Mouse (Mus musculus) hindbrain, embryonic 16.5 days (tissue): ENCODE results near the gene Hilpda. TPM values are rescaled to one million over a fixed set of nuclear protein-coding genes. Genes with fewer than 3 reads are reported as not detected.

Source experiments
- ATAC-seq: fragments of 200-750 bp; cut with Nextera tagmentation; 2 replicates; pipeline ENCODE4 v1.8.0; 2017; ENCODE audit warnings: moderate TSS enrichment, moderate library complexity
- H3K27ac ChIP-seq: fragments of 300-500 bp; sonication (generic); 2 replicates; pipeline ENCODE4 v1.5.1; 2014; ENCODE audit warnings: low read depth, mild to moderate bottlenecking, control low read depth, low read length, moderate library complexity
- H3K27me3 ChIP-seq: fragments of 300-500 bp; sonication (generic); replicated peaks from 2 replicates; pipeline ENCODE4 v1.6.1; 2014; ENCODE audit warnings: low read length; ENCODE audit not compliant: control insufficient read depth, insufficient read depth
- H3K36me3 ChIP-seq: fragments of 300-500 bp; sonication (generic); 2 replicates; pipeline ENCODE4 v1.6.1; 2014; ENCODE audit warnings: mild to moderate bottlenecking, low read length, moderate library complexity, mixed read lengths; ENCODE audit not compliant: control insufficient read depth, insufficient read depth
- H3K4me1 ChIP-seq: fragments of 300-500 bp; sonication (generic); 2 replicates; pipeline ENCODE4 v1.6.1; 2014; ENCODE audit warnings: low read depth, low read length; ENCODE audit not compliant: control insufficient read depth, insufficient read depth
- H3K4me2 ChIP-seq: fragments of 300-500 bp; sonication (generic); 2 replicates; pipeline ENCODE4 v1.6.1; 2014; ENCODE audit warnings: mild to moderate bottlenecking, low read length, control low read depth, moderate library complexity
- H3K4me3 ChIP-seq: fragments of 300-500 bp; sonication (generic); 2 replicates; pipeline ENCODE4 v1.5.1; 2014; ENCODE audit warnings: mild to moderate bottlenecking, low read length, control low read depth, moderate library complexity
- H3K9ac ChIP-seq: fragments of 300-500 bp; sonication (generic); 2 replicates; pipeline ENCODE4 v1.6.1; 2014; ENCODE audit warnings: low read depth, mild to moderate bottlenecking, control low read depth, low read length, moderate library complexity
- H3K9me3 ChIP-seq: fragments of 300-500 bp; sonication (generic); 2 replicates; pipeline ENCODE4 v1.6.1; 2014; ENCODE audit warnings: mild to moderate bottlenecking, low read length, moderate library complexity; ENCODE audit not compliant: control insufficient read depth
- WGBS: fragments of 180-500 bp; shearing (Covaris S2); extraction: QIAGEN DNeasy Blood & Tissue Kit; methylation state at CpG from one replicate; pipeline ENCODE4 v1.1.7; 2014; 5-methylcytosine and 5-hydroxymethylcytosine counted together
- polyA plus RNA-seq: library from polyadenylated mRNA; unstranded; fragments of >200 nt; fragmentation: Nextera tagmentation; extraction: Ambion mirVana; gene quantifications from 2 replicates; pipeline ENCODE4 v1.2.1, GENCODE M21; 2015

Hilpda gene
- 31.1 and 31.3 TPM in 2 replicates for polyA plus RNA-seq

DNA sequence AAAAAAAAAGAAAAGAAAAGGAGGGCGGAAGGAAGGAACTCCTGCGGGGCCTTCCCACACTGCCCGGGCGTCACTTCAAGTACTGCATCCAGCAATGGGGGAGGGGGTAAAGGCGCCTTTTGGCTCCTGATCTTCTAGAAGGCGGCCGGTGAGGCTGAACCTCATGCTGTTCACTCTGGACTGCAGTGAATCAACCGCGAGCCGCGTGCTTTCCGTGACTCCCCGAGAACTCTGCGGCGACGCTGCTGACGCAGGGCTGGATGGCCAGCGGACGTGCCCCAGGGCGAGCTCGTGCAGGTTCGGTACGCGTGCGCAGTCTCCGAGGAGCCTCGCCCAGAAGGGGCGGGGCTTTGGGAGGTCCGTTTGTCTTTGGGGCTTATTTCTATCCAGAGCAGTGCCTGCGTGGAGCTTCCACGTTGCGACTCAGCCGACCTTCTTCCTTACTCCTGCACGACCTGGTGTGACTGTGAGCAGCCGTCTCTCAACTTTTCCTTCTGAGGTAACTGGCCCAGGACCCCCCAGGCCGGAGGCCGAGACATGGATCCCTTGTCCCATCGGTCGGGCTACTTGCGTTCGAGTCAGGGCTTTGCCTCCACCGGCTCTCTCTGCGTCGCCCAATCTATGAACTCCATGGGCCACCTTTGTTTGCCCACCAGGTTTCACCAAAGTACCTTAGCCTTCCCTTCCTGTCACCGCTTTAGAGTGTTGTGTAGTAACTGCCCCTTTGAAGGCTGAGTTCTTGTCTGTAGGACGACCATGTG, at the start of gene Hilpda:
TSS of gene Hilpda (plus strand) at position 177 of the 761 bp plus-strand sequence.
- WGBS, result under 1% methylated on average over 46 of the region's 46 CpGs
- peak within 1 kb of the TSS; percentile 85 for H3K4me2 ChIP-seq

GRCm38 (mm10) chr6:29229265-29229913, 42.9 kb upstream of the Hilpda start:
- no peak overlapping the region for H3K4me2 ChIP-seq
- no peak overlapping the region for H3K9ac ChIP-seq
- H3K9me3 ChIP-seq, result no peaks in the 10 kb centered on the region
- no peak overlapping the region for H3K27ac ChIP-seq
- peak; percentile 40; the same call in 1 of the 2 replicates for ATAC-seq
- H3K36me3 ChIP-seq, result no peaks in the 10 kb centered on the region
- 92% methylated on average over 6 of the region's 6 CpGs for WGBS
- no peaks in the 10 kb centered on the region for H3K27me3 ChIP-seq
- H3K4me1 ChIP-seq, result no peaks in the 10 kb centered on the region
- no peak overlapping the region for H3K4me3 ChIP-seq

More for the DNA sequence above, at the start of gene Hilpda:
- H3K27ac ChIP-seq, result peak within 1 kb of the TSS; percentile 83
- peak; percentile 98 for ATAC-seq
- no peaks in the 10 kb centered on the region for H3K4me1 ChIP-seq
- H3K36me3 ChIP-seq, result no peaks in the 10 kb centered on the region
- no peaks in the 10 kb centered on the region for H3K9me3 ChIP-seq
- peak within 1 kb of the TSS; percentile 78 for H3K9ac ChIP-seq
- H3K4me3 ChIP-seq, result peak within 1 kb of the TSS; percentile 65
- H3K27me3 ChIP-seq, result no peaks in the 10 kb centered on the region

DNA sequence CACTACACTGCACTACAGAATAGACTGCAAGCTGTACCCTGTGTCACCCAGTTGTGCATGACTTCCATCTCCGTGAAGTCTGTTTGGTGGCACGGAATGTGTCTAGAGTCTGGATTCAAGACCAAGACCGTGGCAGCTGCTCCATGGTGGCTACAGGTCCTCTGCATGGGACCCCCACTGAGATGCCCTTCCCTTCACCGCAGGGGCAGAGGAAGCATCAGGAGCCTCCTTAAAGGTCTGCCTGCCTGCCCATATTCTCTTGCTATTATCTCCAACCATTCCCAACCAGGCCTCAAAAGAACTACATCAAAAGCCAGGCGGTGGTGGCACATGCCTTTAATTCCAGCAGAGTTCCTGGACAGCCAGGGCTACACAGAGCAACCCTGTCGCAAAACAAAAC, 41.9 kb upstream of the Hilpda start:
- H3K36me3 ChIP-seq, result no peaks in the 10 kb centered on the region
- H3K9me3 ChIP-seq, result no peaks in the 10 kb centered on the region
- WGBS, result 72% methylated on average over 6 of the region's 6 CpGs
- no peaks in the 10 kb centered on the region for H3K4me1 ChIP-seq
- H3K4me2 ChIP-seq, result no peak overlapping the region
- H3K27ac ChIP-seq, result no peak overlapping the region
- H3K4me3 ChIP-seq, result no peak overlapping the region
- no peak overlapping the region for H3K9ac ChIP-seq
- ATAC-seq, result no peak
- no peaks in the 10 kb centered on the region for H3K27me3 ChIP-seq

- H3K4me3 ChIP-seq, result no peak overlapping the region
- H3K9me3 ChIP-seq, result no peaks in the 10 kb centered on the region
- WGBS, result 83% methylated on average over 3 of the region's 3 CpGs
- H3K4me1 ChIP-seq, result no peaks in the 10 kb centered on the region
- no peaks in the 10 kb centered on the region for H3K36me3 ChIP-seq
- no peak for ATAC-seq
- H3K27ac ChIP-seq, result no peak overlapping the region
- H3K4me2 ChIP-seq, result no peak overlapping the region
- H3K27me3 ChIP-seq, result no peaks in the 10 kb centered on the region
- H3K9ac ChIP-seq, result no peak overlapping the region
These were observed 40.5 kb upstream of the Hilpda start for GRCm38 (mm10) chr6:29231799-29232198.

DNA sequence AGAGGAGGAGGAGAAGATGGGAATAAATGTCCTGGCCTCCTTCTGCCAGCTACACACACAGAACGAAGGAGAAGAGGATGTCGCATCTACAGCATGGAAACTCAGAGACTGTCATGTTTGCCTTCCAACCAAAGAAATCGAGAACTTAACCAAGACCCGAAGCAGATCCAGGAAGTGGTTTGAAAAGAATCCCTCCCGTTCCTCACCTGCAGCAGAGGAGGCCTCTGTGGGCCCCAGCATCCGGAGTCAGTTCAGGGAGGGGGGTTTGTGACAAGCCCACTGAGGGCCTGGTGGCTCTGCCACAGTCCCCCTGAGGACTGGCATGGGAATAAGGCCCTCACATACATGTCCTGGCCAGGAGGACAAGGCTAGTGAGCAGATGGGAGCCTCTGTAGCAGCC, 40.0 kb upstream of the Hilpda start:
- no peak overlapping the region for H3K4me2 ChIP-seq
- no peak overlapping the region for H3K4me3 ChIP-seq
- H3K9me3 ChIP-seq, result no peaks in the 10 kb centered on the region
- H3K36me3 ChIP-seq, result no peaks in the 10 kb centered on the region
- 77% methylated on average over 6 of the region's 6 CpGs for WGBS
- ATAC-seq, result no peak
- no peak overlapping the region for H3K27ac ChIP-seq
- no peak overlapping the region; the same call in 1 of the 2 replicates for H3K9ac ChIP-seq
- H3K27me3 ChIP-seq, result no peaks in the 10 kb centered on the region
- no peaks in the 10 kb centered on the region for H3K4me1 ChIP-seq

- Histone ChIP-seq H3K4me3 (no peak overlapping the region), H3K4me1 (no peaks in the 10 kb centered on the region), H3K4me2 (no peak overlapping the region), H3K9ac (no peak overlapping the region), H3K36me3 (no peaks in the 10 kb centered on the region), H3K27ac (no peak overlapping the region), H3K9me3 (no peaks in the 10 kb centered on the region), H3K27me3 (no peaks in the 10 kb centered on the region)
- 77% methylated on average over 3 of the region's 3 CpGs for WGBS
- no peak for ATAC-seq
These were observed 38.6 kb upstream of the Hilpda start for GRCm38 (mm10) chr6:29233710-29234109.

GRCm38 (mm10) chr6:29234272-29234671, 38.0 kb upstream of the Hilpda start:
- WGBS, result 45% methylated on average over 8 of the region's 8 CpGs
- Histone ChIP-seq H3K4me1 (no peaks in the 10 kb centered on the region), H3K4me3 (no peak overlapping the region), H3K27ac (no peak overlapping the region), H3K4me2 (no peak overlapping the region), H3K9ac (no peak overlapping the region), H3K27me3 (no peaks in the 10 kb centered on the region), H3K36me3 (no peaks in the 10 kb centered on the region), H3K9me3 (no peaks in the 10 kb centered on the region)
- ATAC-seq, result no peak

- no peak overlapping the region for H3K4me2 ChIP-seq
- no peaks in the 10 kb centered on the region for H3K9me3 ChIP-seq
- no peaks in the 10 kb centered on the region for H3K27me3 ChIP-seq
- 45% methylated on average over 2 of the region's 2 CpGs for WGBS
- H3K4me1 ChIP-seq, result no peaks in the 10 kb centered on the region
- H3K36me3 ChIP-seq, result no peaks in the 10 kb centered on the region
- no peak overlapping the region for H3K4me3 ChIP-seq
- no peak overlapping the region for H3K9ac ChIP-seq
- ATAC-seq, result no peak
- H3K27ac ChIP-seq, result no peak overlapping the region
These were observed 31.5 kb upstream of the Hilpda start for GRCm38 (mm10) chr6:29240806-29241205.

GRCm38 (mm10) chr6:29241697-29242096, 30.6 kb upstream of the Hilpda start:
- no peak overlapping the region for H3K9ac ChIP-seq
- H3K36me3 ChIP-seq, result no peaks in the 10 kb centered on the region
- H3K4me3 ChIP-seq, result no peak overlapping the region
- no peak for ATAC-seq
- H3K4me2 ChIP-seq, result no peak overlapping the region
- no peaks in the 10 kb centered on the region for H3K27me3 ChIP-seq
- H3K27ac ChIP-seq, result no peak overlapping the region
- H3K4me1 ChIP-seq, result no peaks in the 10 kb centered on the region
- 58% methylated on average over 2 of the region's 2 CpGs for WGBS
- H3K9me3 ChIP-seq, result no peaks in the 10 kb centered on the region
